Mouse (Mus musculus): Measurements from ENCODE around the gene Arg1.

- TF ChIP-seq CTCF (IDR thresholded peaks at IDR 0.05; ENCODE audit: low read depth): peak; percentile 97
- TF ChIP-seq EP300 (optimal IDR thresholded peaks at IDR 0.05): peak; percentile 88
Observed at GRCm38 (mm10) chr10:24869760-24870290, 57.5 kb downstream of the Arg1 start, which contains the start of gene Med23.
